Mouse (Mus musculus) liver, adult 2 months (tissue): ENCODE data around the gene Fcgrt.

Experiments
- CTCF ChIP-seq: fragments of 200-500 bp; IDR thresholded peaks from 2 replicates; pipeline ENCODE4 v1.5.1; 2011; ENCODE audit warnings: low read depth, low read length, control low read depth
- POLR2A ChIP-seq: fragments of 200-500 bp; IDR thresholded peaks from 2 replicates; pipeline ENCODE4 v1.6.1; 2011; ENCODE audit warnings: low read length, control low read depth; ENCODE audit not compliant: insufficient read depth; ENCODE audit errors: extremely low read depth

GRCm38 (mm10) chr7:45048001-45048890 lies 55.4 kb downstream of the Fcgrt start:
- no peak for TF ChIP-seq CTCF
- TF ChIP-seq POLR2A, result no peak
